Mouse (Mus musculus): ENCODE results near the gene Fhl5. TPM values are rescaled to one million over a fixed set of nuclear protein-coding genes. Genes with fewer than 3 reads are reported as not detected.

Gene Fhl5
- polyA plus RNA-seq (2012; ENCODE audit: low replicate concordance) = not detected in 2 replicates

GRCm38 (mm10) chr4:25242776-25243175 is at the start of gene Fhl5:
TSS of gene Fhl5 (minus strand) at chr4:25242876.

GRCm38 (mm10) chr4:25281671-25282038 is 39.0 kb upstream of the Fhl5 start, which contains the start of gene Ufl1:
TSS of gene Ufl1 (minus strand) at chr4:25281821.

Other genes with a start within 250 kb of the Fhl5 start
- gene Ufl1, start 38.9 kb upstream of the Fhl5 start, polyA plus RNA-seq (2012; ENCODE audit: low replicate concordance) = 2.9 and 4.3 TPM in 2 replicates

All from hematopoietic multipotent progenitor cell, adult 10-12 weeks (in vitro differentiated cells).